Comparison of ENCODE assay signal across 19 mouse cellular contexts in genomic region chr5:35836992-35837391, GRCm38 (mm10). TPM values are rescaled to one million over a fixed set of nuclear protein-coding genes. Genes with fewer than 3 reads are reported as not detected.
DNase-seq lines count a peak whose midpoint lies in the region; TF ChIP-seq lines count a peak whose summit lies in the region.
"Had no signal": no experiment of that assay in that cellular context is flagged by ENCODE, and none has a peak within 500 bp of the region (broad histone marks: within the 10 kb centered on the region; RNA-seq: fewer than 3 reads in every experiment).

No protein-coding gene starts in this region.

- intact Hi-C loops in left cerebral cortex, adult 2 months (cut with DNase I) = loop anchor here (5.0 kb wide), 1 partner anchor 40 kb away; no protein-coding TSS in a partner anchor
- intact Hi-C loops in left cerebral cortex, postnatal 4 days (cut with DNase I) = no loop called here

- peak in 1 of 2 experiments; percentile 65 for DNase-seq in left cerebral cortex, adult 2 months (ENCODE audit: extremely low spot score in 1 of 2, low spot score in 2 of 2)
- DNase-seq in left cerebral cortex, postnatal 4 days = no peak
- DNase-seq in right cerebral cortex, adult 2 months (ENCODE audit: low spot score in 2 of 2) = peak; percentile 64 to 70
- no peak for DNase-seq in right cerebral cortex, postnatal 4 days
- DNase-seq in frontal cortex, postnatal 36 days (ENCODE audit: low spot score in 2 of 2) = peak; percentile 39 to 68
- no peak for DNase-seq in MN1 (ENCODE audit: low spot score)
- DNase-seq: adrenal gland, adult 8-10 months; adrenal gland, postnatal 36 days; cerebellum, adult 11 months; cerebellum, adult 8-10 months; cerebellum, postnatal 14 days; gastrocnemius, postnatal 10 days; heart, adult 18-20 months; heart, postnatal 10 days; heart, postnatal 4 days had no signal

- H3K27ac ChIP-seq in left cerebral cortex, adult 2 months = peak overlapping the region; percentile 37
- H3K27ac ChIP-seq: embryonic facial prominence, embryonic 12.5 days; forebrain, embryonic 15.5 days; heart, embryonic 10.5 days; hindbrain, embryonic 12.5 days had no signal

- H3K4me3 ChIP-seq in left cerebral cortex, adult 2 months = no peak overlapping the region
- H3K4me3 ChIP-seq: embryonic facial prominence, embryonic 12.5 days; forebrain, embryonic 15.5 days; heart, embryonic 10.5 days; hindbrain, embryonic 12.5 days had no signal

- no peak for TF ChIP-seq CTCF in left cerebral cortex, adult 2 months (IDR thresholded peaks at IDR 0.05)

RNA-seq across cellular contexts. Expression of gene Afap1, which starts 56.1 kb away (rescaled TPM):
- total RNA-seq in left cerebral cortex, adult 2 months (2021) = 10 to 100 TPM; 28.8 to 31.5 TPM
- 100 to 1,000 TPM; 221 to 230 TPM for total RNA-seq in left cerebral cortex, postnatal 4 days (2021)

Comparison
In these comparisons a context has a peak if more than half of its experiments do, and no peak if none do; other contexts are left out.
1. DNase-seq: peak in right cerebral cortex, adult 2 months (2 of 2) and frontal cortex, postnatal 36 days (2 of 2); none in left cerebral cortex, postnatal 4 days (single experiment), right cerebral cortex, postnatal 4 days (single experiment) and MN1 (single experiment).
2. RNA of gene Afap1, which starts 56.1 kb away (total RNA-seq): 221 to 230 TPM in left cerebral cortex, postnatal 4 days; 28.8 to 31.5 TPM in left cerebral cortex, adult 2 months; every median in the first group is over 4 times any median in the second.